Mouse (Mus musculus): ENCODE measurements at regions not wholly inside any gene's neighbourhood (a gene's known extent, or its start where the extent isn't known, plus 50 kb on each side); places are given as distances from the start of the nearest gene placed in this dataset.
"Not testable (repeated sequence)": the region's sequence is repeated elsewhere in the genome, so short reads cannot be mapped to it uniquely, and the experiment has no call there.

GRCm38 (mm10) chr9:17079674-17080073 lies 578.6 kb upstream of the Fat3 start:
- Histone ChIP-seq H3K4me1 (ENCODE audit: control insufficient read depth, insufficient read depth, low read length) (no peaks in the 10 kb centered on the region), H3K27me3 (ENCODE audit: control insufficient read depth, insufficient read depth, low read length) (no peaks in the 10 kb centered on the region), H3K27ac (no peak overlapping the region), H3K4me3 (no peak overlapping the region), H3K9ac (ENCODE audit: low read depth, low read length) (no peak overlapping the region), H3K79me2 (replicated peaks; ENCODE audit: control insufficient read depth, insufficient read depth, low read length) (no peaks in the 10 kb centered on the region), H3K36me3 (ENCODE audit: control insufficient read depth, insufficient read depth, low read length) (no peaks in the 10 kb centered on the region)
- DNase-seq = no peak
- 60% methylated on average over 2 of the region's 2 CpGs for WGBS
- intact Hi-C loops (cut with DNase I) = loop anchor here (1.0 kb wide), 1 partner anchor 13 kb away; no protein-coding TSS in a partner anchor
- TF ChIP-seq EP300 (IDR thresholded peaks at IDR 0.05; ENCODE audit: insufficient read depth, low read depth, low read length) (no peak), POLR2A (IDR thresholded peaks at IDR 0.05; ENCODE audit: insufficient read depth, low read depth, low read length) (no peak), CTCF (IDR thresholded peaks at IDR 0.05) (no peak)

GRCm38 (mm10) chr9:17046852-17047251 lies 545.8 kb upstream of the Fat3 start:
- WGBS = 79% methylated on average over 2 of the region's 2 CpGs
- H3K27me3 ChIP-seq (ENCODE audit: control insufficient read depth, insufficient read depth, low read length); H3K9ac ChIP-seq (ENCODE audit: low read depth, low read length); intact Hi-C loops (cut with DNase I); H3K4me1 ChIP-seq (ENCODE audit: control insufficient read depth, insufficient read depth, low read length); H3K36me3 ChIP-seq (ENCODE audit: control insufficient read depth, insufficient read depth, low read length); DNase-seq; H3K79me2 ChIP-seq (replicated peaks; ENCODE audit: control insufficient read depth, insufficient read depth, low read length); H3K27ac ChIP-seq; H3K4me3 ChIP-seq: not testable (repeated sequence)

All from heart, adult 2 months (tissue).